Mouse (Mus musculus) adipocyte (in vitro differentiated cells): ENCODE measurements around the gene Stum.

Experiments
- DNase-seq: peaks from one replicate; pipeline ENCODE4 v3.0.0-alpha.2; 2016; ENCODE audit warnings: low spot score

Gene Stum

DNA sequence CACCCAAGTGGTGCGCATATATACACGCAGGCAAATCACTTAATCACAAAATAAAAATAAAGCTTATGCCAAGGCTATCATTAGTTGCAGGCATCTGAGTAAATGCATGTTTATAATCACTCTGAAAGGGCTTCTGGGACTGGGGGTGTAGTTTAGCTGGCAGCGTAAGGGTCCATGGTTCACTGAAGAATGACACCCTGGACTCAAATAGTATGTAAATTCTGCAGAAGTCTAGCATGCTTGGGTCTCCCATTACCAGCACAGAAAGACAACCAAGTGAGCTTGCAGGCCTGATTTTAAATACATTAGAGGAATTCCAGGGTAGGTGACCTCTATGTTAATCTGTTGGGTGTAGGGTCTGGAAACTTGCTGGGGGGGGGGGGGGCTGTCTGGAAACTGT lies 16.5 kb upstream of the Stum start:
- DNase-seq = no peak

- DNase-seq = no peak
These were observed 9.5 kb upstream of the Stum start for GRCm38 (mm10) chr1:180492777-180493176.

GRCm38 (mm10) chr1:180485346-180485745 lies 2.0 kb upstream of the Stum start:
- DNase-seq = no peak

DNA sequence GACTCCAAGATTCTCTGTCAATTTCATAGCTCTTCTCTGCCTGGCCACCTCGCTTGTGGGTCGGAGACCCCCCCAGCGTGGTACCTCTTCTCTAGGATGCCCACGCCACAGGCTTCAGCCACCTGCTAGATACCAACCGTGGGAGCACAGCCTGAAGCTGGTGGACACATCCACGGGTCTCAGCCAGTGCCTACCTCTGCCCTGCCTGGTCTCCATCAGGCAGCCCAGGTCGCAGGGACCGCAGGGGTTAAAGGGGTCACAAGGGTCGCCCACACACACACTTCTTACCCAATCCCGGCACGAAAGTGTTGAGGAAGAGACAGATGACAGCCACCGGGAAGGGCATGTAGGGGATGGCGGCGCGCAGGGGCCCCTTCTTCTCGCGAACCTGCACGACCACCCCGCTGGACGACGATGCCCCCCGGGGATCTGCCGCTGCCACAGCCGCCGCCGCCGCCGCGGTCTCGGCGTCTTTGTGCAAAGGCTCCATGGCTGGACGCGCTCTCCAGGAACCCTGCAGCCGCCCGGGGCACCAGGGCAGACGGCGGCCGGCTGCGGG lies 385 bp downstream of the Stum start:
- DNase-seq = no peak

- no peak for DNase-seq
These were observed 1.3 kb downstream of the Stum start for GRCm38 (mm10) chr1:180481956-180482355.

GRCm38 (mm10) chr1:180481331-180481730 lies 2.0 kb downstream of the Stum start:
- DNase-seq = no peak

DNA sequence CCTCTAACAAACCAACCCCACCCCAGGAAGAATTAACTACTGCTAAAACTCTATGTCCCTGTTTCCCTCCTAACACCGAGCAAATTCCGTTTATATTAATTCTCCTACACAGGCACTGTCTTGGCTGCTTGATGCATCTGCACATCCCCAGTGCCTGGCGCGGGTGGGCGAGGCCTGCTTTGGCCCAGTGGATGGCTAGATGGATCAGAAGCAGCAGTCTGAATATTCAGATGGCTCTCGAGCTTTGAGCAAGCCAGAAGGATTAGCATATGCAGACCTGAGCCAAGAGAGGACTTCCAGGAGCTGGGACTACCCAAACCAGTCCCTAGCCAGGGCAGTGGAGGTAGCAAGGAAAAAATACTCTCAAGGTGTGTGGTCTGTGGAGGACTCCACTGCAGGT lies 3.0 kb downstream of the Stum start:
- DNase-seq = no peak

GRCm38 (mm10) chr1:180473566-180473965 lies 9.7 kb downstream of the Stum start:
- peak; percentile 5 for DNase-seq

DNA sequence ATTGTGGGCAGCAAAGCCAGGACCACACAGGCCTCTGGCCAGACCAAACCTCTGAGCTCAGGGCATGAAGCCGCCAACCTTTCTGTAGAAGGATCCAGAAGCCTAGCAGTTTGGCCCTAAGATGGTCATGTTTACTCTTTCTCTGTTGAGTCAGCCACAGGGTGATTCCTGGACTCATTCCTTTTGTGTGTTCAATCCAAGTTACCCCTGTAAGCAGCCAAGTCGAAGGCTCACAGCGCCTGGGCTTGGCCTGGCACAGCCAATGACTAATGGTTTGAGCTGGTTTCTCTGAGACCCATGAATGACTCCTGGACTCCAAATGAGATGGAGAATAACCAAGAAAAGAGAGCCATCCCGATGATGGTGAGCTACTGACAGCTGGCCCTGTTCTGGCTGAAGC lies 15.3 kb downstream of the Stum start:
- no peak for DNase-seq

- no peak for DNase-seq
These were observed 17.7 kb downstream of the Stum start for GRCm38 (mm10) chr1:180465620-180466019.

- no peak for DNase-seq
These were observed 18.9 kb downstream of the Stum start for GRCm38 (mm10) chr1:180464357-180464756.

GRCm38 (mm10) chr1:180462983-180463475 lies 20.3 kb downstream of the Stum start:
- DNase-seq = no peak

- DNase-seq = no peak
These were observed 20.9 kb downstream of the Stum start for GRCm38 (mm10) chr1:180462396-180462795.

DNA sequence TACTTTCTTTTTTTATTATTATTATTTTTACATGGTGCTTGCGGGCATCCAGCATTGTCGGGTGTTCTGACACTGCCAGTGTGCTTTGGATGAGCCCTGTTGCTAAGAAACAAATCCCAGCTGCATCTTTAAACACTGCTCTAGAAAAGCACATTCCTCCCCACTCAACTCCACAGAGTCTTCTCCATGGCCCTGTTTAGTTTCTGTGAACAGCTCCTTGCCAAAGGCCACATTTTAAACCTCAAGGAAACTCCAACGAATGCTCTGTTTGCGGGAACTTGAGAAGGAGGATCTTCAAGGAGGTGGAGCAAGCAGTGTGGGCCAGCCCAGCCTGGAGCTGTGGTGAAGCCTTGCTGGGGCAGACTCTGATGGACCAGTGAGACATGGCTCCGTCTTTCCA lies 22.6 kb downstream of the Stum start:
- no peak for DNase-seq

DNA sequence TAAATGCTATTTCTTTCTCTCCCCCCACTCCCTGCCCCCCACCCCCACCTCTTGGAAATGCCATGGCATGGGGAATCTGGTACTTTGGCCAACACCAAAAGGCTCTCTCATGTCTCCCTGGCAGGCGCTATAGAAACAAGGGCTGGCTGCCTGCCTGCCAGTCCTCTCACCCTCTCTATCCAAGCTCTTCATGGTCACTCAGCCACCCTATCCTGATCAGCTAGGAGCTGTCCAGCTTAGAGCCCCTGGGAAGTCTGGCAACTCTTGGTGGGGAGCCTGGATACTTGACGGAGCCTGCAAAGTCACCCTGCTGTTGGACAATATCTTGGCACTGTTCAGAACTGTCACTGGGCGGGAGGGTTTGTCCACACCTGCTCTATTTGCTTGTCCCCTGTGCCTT lies 24.6 kb downstream of the Stum start:
- DNase-seq = peak; percentile 12

- peak; percentile 58 for DNase-seq
These were observed 25.0 kb downstream of the Stum start for GRCm38 (mm10) chr1:180458274-180458673.

DNA sequence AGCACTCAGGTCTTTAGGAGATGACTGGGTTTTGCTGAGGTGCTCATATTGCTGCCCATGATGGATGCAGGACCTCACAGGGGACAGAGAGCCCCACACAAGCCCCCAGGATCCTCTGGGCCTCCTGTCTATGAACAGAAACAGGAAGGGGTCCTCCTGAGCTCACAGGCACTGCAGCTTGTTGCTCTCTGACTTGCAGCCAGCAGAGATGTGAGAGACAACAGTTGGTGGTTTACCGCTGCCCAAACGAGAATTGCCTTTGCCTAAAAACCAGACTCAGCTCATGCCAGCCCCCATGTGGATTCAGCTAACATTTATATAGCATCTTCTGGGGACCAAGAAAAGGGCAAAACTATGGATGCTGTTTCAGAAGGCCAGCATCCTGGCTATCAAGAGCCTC lies 33.7 kb downstream of the Stum start:
- DNase-seq = no peak

- no peak for DNase-seq
These were observed 38.9 kb downstream of the Stum start for GRCm38 (mm10) chr1:180444411-180444810.

- peak; percentile 68 for DNase-seq
These were observed 43.8 kb downstream of the Stum start for GRCm38 (mm10) chr1:180439496-180439895.

DNA sequence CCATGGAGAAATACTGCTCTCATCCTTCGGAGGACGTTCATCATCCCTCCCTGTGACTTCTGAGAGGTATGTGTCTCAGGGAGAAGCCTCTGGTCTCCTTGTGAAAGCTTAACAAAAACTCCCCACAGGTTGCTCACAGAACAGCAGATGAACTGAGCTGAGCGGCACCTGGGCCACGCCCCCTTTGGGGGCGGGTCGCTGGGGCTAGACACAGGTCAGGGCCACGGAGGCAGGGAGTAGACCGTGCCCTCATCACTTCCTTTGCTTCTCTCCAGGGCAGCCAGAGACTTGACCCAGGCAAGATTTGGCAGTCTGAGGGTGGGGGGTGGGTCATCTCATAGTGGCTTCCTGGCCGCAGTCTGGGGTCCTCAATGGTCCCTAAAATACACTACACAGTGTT lies 48.4 kb downstream of the Stum start:
- no peak for DNase-seq

- DNase-seq = peak; percentile 88
These were observed 49.3 kb downstream of the Stum start for GRCm38 (mm10) chr1:180433796-180434566.

DNA sequence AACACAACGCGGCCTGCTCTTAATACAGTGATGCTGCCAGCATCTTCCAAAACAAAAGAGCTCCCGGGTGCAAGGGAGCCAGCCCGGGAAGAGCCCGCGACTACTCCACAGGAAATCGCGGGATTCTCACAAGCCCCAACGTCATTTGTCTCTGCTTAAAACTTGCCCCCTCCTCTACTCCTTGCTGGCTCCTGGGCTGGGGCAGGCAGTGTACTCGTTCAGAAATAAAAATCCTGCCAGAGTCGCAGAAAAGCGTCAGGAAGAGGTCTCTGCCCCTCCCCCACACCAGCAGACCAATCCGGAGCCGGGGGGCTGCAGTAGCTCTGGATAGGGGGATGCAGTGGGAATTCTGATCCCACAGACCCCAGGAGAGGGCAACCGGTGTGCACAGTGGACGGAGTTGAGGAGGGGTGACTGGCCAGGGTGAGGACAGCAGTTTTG lies 50.2 kb downstream of the Stum start:
- DNase-seq = no peak

DNA sequence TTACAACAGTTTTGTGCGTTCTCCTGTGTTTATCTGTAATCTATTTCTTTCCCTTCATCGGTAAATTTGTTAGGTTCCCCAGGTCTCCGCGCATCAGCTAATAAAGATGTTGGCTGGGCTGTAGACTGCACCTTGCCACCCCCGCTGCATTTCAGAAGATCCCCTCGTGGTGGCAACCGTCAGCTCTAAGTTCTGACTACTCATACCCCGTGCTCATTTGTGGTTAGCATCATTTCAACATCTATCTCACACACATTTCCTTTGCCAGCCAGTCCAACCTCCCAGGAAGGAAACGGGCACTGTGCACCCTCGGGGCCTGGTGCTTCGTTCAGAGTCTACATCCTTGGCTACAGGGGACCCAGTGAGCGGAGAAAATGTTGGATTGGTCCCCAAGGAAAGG lies 51.5 kb downstream of the Stum start:
- no peak for DNase-seq

- DNase-seq = no peak
These were observed 53.5 kb downstream of the Stum start for GRCm38 (mm10) chr1:180429819-180430218.
